Mouse (Mus musculus) hindbrain, embryonic 13.5 days (tissue): ENCODE results near the gene Samd14. TPM values are rescaled to one million over a fixed set of nuclear protein-coding genes. Genes with fewer than 3 reads are reported as not detected.
A peak's percentile ranks its signal among the peaks of the same experiment; 100 is the strongest.

ENCODE experiments used
- ATAC-seq: fragments of 200-750 bp; cut with Nextera tagmentation; 2 replicates; pipeline ENCODE4 v1.8.0; 2017; ENCODE audit warnings: moderate TSS enrichment; ENCODE audit not compliant: low FRiP score
- H3K27ac ChIP-seq: fragments of 300-500 bp; sonication (generic); 2 replicates; pipeline ENCODE4 v1.5.1; 2015; ENCODE audit warnings: inconsistent platforms, mild to moderate bottlenecking, moderate library complexity
- H3K27me3 ChIP-seq: fragments of 300-500 bp; sonication (generic); 2 replicates; pipeline ENCODE4 v1.6.1; 2015; ENCODE audit warnings: mild to moderate bottlenecking, inconsistent platforms
- H3K36me3 ChIP-seq: fragments of 300-500 bp; sonication (generic); 2 replicates; pipeline ENCODE4 v1.6.1; 2015; ENCODE audit warnings: mild to moderate bottlenecking, inconsistent platforms
- H3K4me1 ChIP-seq: fragments of 300-500 bp; sonication (generic); replicated peaks from 2 replicates; pipeline ENCODE4 v1.6.1; 2015; ENCODE audit warnings: inconsistent platforms
- H3K4me2 ChIP-seq: fragments of 300-500 bp; sonication (generic); 2 replicates; pipeline ENCODE4 v1.6.1; 2015; ENCODE audit warnings: inconsistent platforms, mild to moderate bottlenecking, moderate library complexity
- H3K4me3 ChIP-seq: fragments of 300-500 bp; sonication (generic); 2 replicates; pipeline ENCODE4 v1.5.1; 2015; ENCODE audit warnings: mild to moderate bottlenecking, inconsistent platforms
- H3K9ac ChIP-seq: fragments of 300-500 bp; sonication (generic); 2 replicates; pipeline ENCODE4 v1.6.1; 2015; ENCODE audit warnings: mild to moderate bottlenecking, inconsistent platforms
- H3K9me3 ChIP-seq: fragments of 300-500 bp; sonication (generic); 2 replicates; pipeline ENCODE4 v1.6.1; 2016; ENCODE audit warnings: inconsistent platforms
- WGBS: fragments of 180-500 bp; shearing (Covaris S2); methylation state at CpG from one replicate; pipeline ENCODE4 v1.1.7; 2015; 5-methylcytosine and 5-hydroxymethylcytosine counted together
- polyA plus RNA-seq: library from polyadenylated mRNA; unstranded; fragments of >200 nt; fragmentation: Nextera tagmentation; extraction: Ambion mirVana; gene quantifications from 2 replicates; pipeline ENCODE4 v1.2.1, GENCODE M21; 2015

Samd14 gene
- polyA plus RNA-seq, 1 experiment from 2014 or later, result 132 TPM

GRCm38 (mm10) chr11:94978178-94978915 is 31.3 kb upstream of the Samd14 start:
- peak overlapping the region; percentile 47 for H3K4me2 ChIP-seq
- ATAC-seq, result peak; percentile 76; the same call in 1 of the 2 replicates
- no peaks in the 10 kb centered on the region for H3K27me3 ChIP-seq
- H3K27ac ChIP-seq, result peak overlapping the region; percentile 95
- H3K9ac ChIP-seq, result peak overlapping the region; percentile 67
- H3K9me3 ChIP-seq, result no peaks in the 10 kb centered on the region
- H3K4me3 ChIP-seq, result 0 out of 2 replicates have a peak overlapping the region, but pooled peaks have one; percentile 18
- no peaks in the 10 kb centered on the region for H3K36me3 ChIP-seq
- WGBS, result 36% methylated on average over 9 of the region's 9 CpGs
- peaks cover 20% of the 10 kb centered on the region for H3K4me1 ChIP-seq

- H3K27me3 ChIP-seq, result no peaks in the 10 kb centered on the region
- peak overlapping the region; percentile 47 for H3K4me2 ChIP-seq
- H3K27ac ChIP-seq, result peak overlapping the region; percentile 95
- ATAC-seq, result peak; percentile 95
- H3K36me3 ChIP-seq, result no peaks in the 10 kb centered on the region
- 1% methylated on average over 20 of the region's 20 CpGs for WGBS
- H3K9me3 ChIP-seq, result no peaks in the 10 kb centered on the region
- H3K9ac ChIP-seq, result peak overlapping the region; percentile 67
- peak overlapping the region; percentile 25 for H3K4me3 ChIP-seq
- H3K4me1 ChIP-seq, result peaks cover 19% of the 10 kb centered on the region
These were observed 30.7 kb upstream of the Samd14 start for GRCm38 (mm10) chr11:94978947-94979346.

- ATAC-seq, result peak; percentile 19; the same call in 1 of the 2 replicates
- peak overlapping the region; percentile 67 for H3K9ac ChIP-seq
- H3K27me3 ChIP-seq, result no peaks in the 10 kb centered on the region
- WGBS, result 77% methylated on average over 11 of the region's 11 CpGs
- H3K4me2 ChIP-seq, result peak overlapping the region; percentile 47
- H3K9me3 ChIP-seq, result no peaks in the 10 kb centered on the region
- H3K36me3 ChIP-seq, result no peaks in the 10 kb centered on the region
- peak overlapping the region; percentile 25 for H3K4me3 ChIP-seq
- peaks cover 19% of the 10 kb centered on the region for H3K4me1 ChIP-seq
- H3K27ac ChIP-seq, result peak overlapping the region; percentile 95
These were observed 30.1 kb upstream of the Samd14 start for GRCm38 (mm10) chr11:94979462-94980179.

- no peak for ATAC-seq
- Histone ChIP-seq H3K4me3 (no peak overlapping the region), H3K4me2 (no peak overlapping the region), H3K9me3 (no peaks in the 10 kb centered on the region), H3K36me3 (no peaks in the 10 kb centered on the region), H3K4me1 (peaks cover 28% of the 10 kb centered on the region), H3K27ac (no peak overlapping the region), H3K27me3 (no peaks in the 10 kb centered on the region), H3K9ac (no peak overlapping the region)
- 47% methylated on average over 1 of the region's 1 CpGs for WGBS
These were observed 24.5 kb upstream of the Samd14 start for GRCm38 (mm10) chr11:94985140-94985539.

- no peaks in the 10 kb centered on the region for H3K36me3 ChIP-seq
- no peaks in the 10 kb centered on the region for H3K9me3 ChIP-seq
- no peak for ATAC-seq
- H3K4me3 ChIP-seq, result no peak overlapping the region
- 78% methylated on average over 5 of the region's 5 CpGs for whole genome bisulfite sequencing
- no peak overlapping the region for H3K9ac ChIP-seq
- no peak overlapping the region for H3K4me2 ChIP-seq
- H3K4me1 ChIP-seq, result peaks cover 33% of the 10 kb centered on the region
- no peaks in the 10 kb centered on the region for H3K27me3 ChIP-seq
- H3K27ac ChIP-seq, result no peak overlapping the region
These were observed 23.9 kb upstream of the Samd14 start for GRCm38 (mm10) chr11:94985822-94986221.

GRCm38 (mm10) chr11:94986435-94986834 is 23.2 kb upstream of the Samd14 start:
- no peaks in the 10 kb centered on the region for H3K9me3 ChIP-seq
- no peak overlapping the region for H3K27ac ChIP-seq
- H3K4me3 ChIP-seq, result no peak overlapping the region
- H3K4me2 ChIP-seq, result no peak overlapping the region
- no peak for ATAC-seq
- H3K9ac ChIP-seq, result no peak overlapping the region
- no peaks in the 10 kb centered on the region for H3K27me3 ChIP-seq
- WGBS, result 58% methylated on average over 2 of the region's 2 CpGs
- H3K4me1 ChIP-seq, result peaks cover 33% of the 10 kb centered on the region
- no peaks in the 10 kb centered on the region for H3K36me3 ChIP-seq

GRCm38 (mm10) chr11:94987341-94987740 is 22.3 kb upstream of the Samd14 start:
- no peak overlapping the region for H3K4me3 ChIP-seq
- H3K9me3 ChIP-seq, result no peaks in the 10 kb centered on the region
- no peaks in the 10 kb centered on the region for H3K36me3 ChIP-seq
- no peak overlapping the region for H3K4me2 ChIP-seq
- 48% methylated on average over 6 of the region's 6 CpGs for WGBS
- H3K27ac ChIP-seq, result no peak overlapping the region
- no peaks in the 10 kb centered on the region for H3K27me3 ChIP-seq
- H3K4me1 ChIP-seq, result peaks cover 38% of the 10 kb centered on the region
- H3K9ac ChIP-seq, result no peak overlapping the region
- no peak for ATAC-seq

- Histone ChIP-seq H3K4me2 (no peak overlapping the region), H3K9ac (no peak overlapping the region), H3K27ac (no peak overlapping the region), H3K4me3 (no peak overlapping the region), H3K4me1 (peaks cover 43% of the 10 kb centered on the region), H3K36me3 (no peaks in the 10 kb centered on the region), H3K9me3 (no peaks in the 10 kb centered on the region), H3K27me3 (no peaks in the 10 kb centered on the region)
- ATAC-seq, result no peak
- 88% methylated on average over 8 of the region's 8 CpGs for WGBS
These were observed 21.8 kb upstream of the Samd14 start for GRCm38 (mm10) chr11:94987851-94988250.

- H3K4me3 ChIP-seq, result peak overlapping the region; percentile 97
- peaks cover 55% of the 10 kb centered on the region for H3K4me1 ChIP-seq
- ATAC-seq, result no peak
- no peaks in the 10 kb centered on the region for H3K9me3 ChIP-seq
- H3K27me3 ChIP-seq, result no peaks in the 10 kb centered on the region
- H3K27ac ChIP-seq, result peak overlapping the region; percentile 97
- 25% methylated on average over 10 of the region's 10 CpGs for WGBS
- peak overlapping the region; percentile 100 for H3K4me2 ChIP-seq
- no peaks in the 10 kb centered on the region for H3K36me3 ChIP-seq
- H3K9ac ChIP-seq, result peak overlapping the region; percentile 80
These were observed 20.7 kb upstream of the Samd14 start for GRCm38 (mm10) chr11:94988780-94989561.

- ATAC-seq, result peak; percentile 46
- Histone ChIP-seq H3K36me3 (no peaks in the 10 kb centered on the region), H3K4me3 (peak overlapping the region; percentile 97), H3K4me1 (peaks cover 61% of the 10 kb centered on the region), H3K27ac (peak overlapping the region; percentile 97), H3K9ac (peak overlapping the region; percentile 99), H3K9me3 (no peaks in the 10 kb centered on the region), H3K27me3 (no peaks in the 10 kb centered on the region), H3K4me2 (peak overlapping the region; percentile 100)
- 0% methylated on average over 12 of the region's 12 CpGs for WGBS
These were observed 20.1 kb upstream of the Samd14 start for GRCm38 (mm10) chr11:94989562-94990017.

- WGBS, result 45% methylated on average over 6 of the region's 6 CpGs
- Histone ChIP-seq H3K4me3 (peak overlapping the region; percentile 97), H3K36me3 (no peaks in the 10 kb centered on the region; the same call in 1 of the 2 replicates), H3K27me3 (no peaks in the 10 kb centered on the region), H3K9ac (peak overlapping the region; percentile 99), H3K9me3 (no peaks in the 10 kb centered on the region), H3K27ac (peak overlapping the region; percentile 97), H3K4me2 (peak overlapping the region; percentile 100), H3K4me1 (peaks cover 67% of the 10 kb centered on the region)
- no peak for ATAC-seq
These were observed 19.5 kb upstream of the Samd14 start for GRCm38 (mm10) chr11:94990102-94990748.
